Mouse (Mus musculus) ES-E14 (cell line): ENCODE measurements around the gene Gm20661. TPM values are rescaled to one million over a fixed set of nuclear protein-coding genes. Genes with fewer than 3 reads are reported as not detected.

Experiments
- DNase-seq: peaks from one replicate; pipeline ENCODE4 v3.0.0-alpha.2; 2013; ENCODE audit warnings: low read depth, low spot score
- H3K27ac ChIP-seq: 2 replicates; pipeline ENCODE4 v1.5.1; 2012; ENCODE audit warnings: low read depth, mild to moderate bottlenecking, low read length, moderate library complexity, mixed read lengths; ENCODE audit not compliant: poor library complexity, insufficient read depth, severe bottlenecking
- H3K36me3 ChIP-seq: 2 replicates; pipeline ENCODE4 v1.6.1; 2012; ENCODE audit warnings: mild to moderate bottlenecking, low read length, moderate library complexity, mixed read lengths; ENCODE audit not compliant: control insufficient read depth, poor library complexity, insufficient read depth, severe bottlenecking
- H3K4me1 ChIP-seq, 2 experiments: fragments of 150-350 bp in 1 of 2; sonication (generic) in 1 of 2; 2 replicates each; pipeline ENCODE4 v1.6.1; 2012; ENCODE audit warnings: low read length in 2 of 2, mild to moderate bottlenecking in 1 of 2, mixed read lengths in 1 of 2; ENCODE audit not compliant: control insufficient read depth in 2 of 2, insufficient read depth in 2 of 2, poor library complexity in 1 of 2
- H3K4me3 ChIP-seq, 2 experiments: fragments of 150-350 bp in 1 of 2; sonication (generic) in 1 of 2; 2 replicates each; pipeline ENCODE4 v1.5.1; 2012; ENCODE audit warnings: low read length in 2 of 2, low read depth in 1 of 2, mild to moderate bottlenecking in 1 of 2, mixed read lengths in 1 of 2; ENCODE audit not compliant: insufficient read depth in 1 of 2, poor library complexity in 1 of 2, severe bottlenecking in 1 of 2
- H3K9ac ChIP-seq: 2 replicates; pipeline ENCODE4 v1.6.1; 2012; ENCODE audit warnings: low read depth, mild to moderate bottlenecking, low read length, mixed read lengths; ENCODE audit not compliant: poor library complexity, insufficient read depth, severe bottlenecking
- H3K9me3 ChIP-seq: fragments of 150-350 bp; sonication (generic); 2 replicates; pipeline ENCODE4 v1.6.1; 2012; ENCODE audit warnings: low read depth, mild to moderate bottlenecking, low read length; ENCODE audit not compliant: control insufficient read depth, insufficient read depth
- CHD2 ChIP-seq: IDR thresholded peaks from 2 replicates; pipeline ENCODE4 v1.6.1; 2014; ENCODE audit warnings: mild to moderate bottlenecking, low read depth, low read length, inconsistent platforms
- HCFC1 ChIP-seq: IDR thresholded peaks from 2 replicates; pipeline ENCODE4 v1.6.1; 2012; ENCODE audit warnings: low read length, inconsistent platforms, borderline replicate concordance; ENCODE audit not compliant: insufficient read depth
- MAFK ChIP-seq: IDR thresholded peaks from 2 replicates; pipeline ENCODE4 v1.6.1; 2014; ENCODE audit warnings: mild to moderate bottlenecking, low read depth, low read length, inconsistent platforms; ENCODE audit not compliant: insufficient read depth
- ZC3H11A ChIP-seq: IDR thresholded peaks from 2 replicates; pipeline ENCODE4 v1.6.1; 2012; ENCODE audit warnings: low read depth, mild to moderate bottlenecking, inconsistent platforms, low read length, borderline replicate concordance
- ZNF384 ChIP-seq: IDR thresholded peaks from 2 replicates; pipeline ENCODE4 v1.6.1; 2012; ENCODE audit warnings: low read depth, low read length, inconsistent platforms
- in situ Hi-C, 2 experiments: fragments of 600-800 bp; cut with MboI; formaldehyde crosslinking; loops; one replicate each; pipeline ENCODE4 v1.15.1; 2025; ENCODE audit warnings: low sequenced_read_pairs in 2 of 2, inconsistent platforms in 1 of 2; ENCODE audit not compliant: unreplicated experiment in 2 of 2
- total RNA-seq: library from RNA; depleted of rRNA; stranded (reverse); fragments of 300-350 nt; gene quantifications from 2 replicates; pipeline ENCODE4 v1.2.3, GENCODE M21; 2012

Gm20661 gene
- total RNA-seq, 1 experiment: 0.18 TPM

DNA sequence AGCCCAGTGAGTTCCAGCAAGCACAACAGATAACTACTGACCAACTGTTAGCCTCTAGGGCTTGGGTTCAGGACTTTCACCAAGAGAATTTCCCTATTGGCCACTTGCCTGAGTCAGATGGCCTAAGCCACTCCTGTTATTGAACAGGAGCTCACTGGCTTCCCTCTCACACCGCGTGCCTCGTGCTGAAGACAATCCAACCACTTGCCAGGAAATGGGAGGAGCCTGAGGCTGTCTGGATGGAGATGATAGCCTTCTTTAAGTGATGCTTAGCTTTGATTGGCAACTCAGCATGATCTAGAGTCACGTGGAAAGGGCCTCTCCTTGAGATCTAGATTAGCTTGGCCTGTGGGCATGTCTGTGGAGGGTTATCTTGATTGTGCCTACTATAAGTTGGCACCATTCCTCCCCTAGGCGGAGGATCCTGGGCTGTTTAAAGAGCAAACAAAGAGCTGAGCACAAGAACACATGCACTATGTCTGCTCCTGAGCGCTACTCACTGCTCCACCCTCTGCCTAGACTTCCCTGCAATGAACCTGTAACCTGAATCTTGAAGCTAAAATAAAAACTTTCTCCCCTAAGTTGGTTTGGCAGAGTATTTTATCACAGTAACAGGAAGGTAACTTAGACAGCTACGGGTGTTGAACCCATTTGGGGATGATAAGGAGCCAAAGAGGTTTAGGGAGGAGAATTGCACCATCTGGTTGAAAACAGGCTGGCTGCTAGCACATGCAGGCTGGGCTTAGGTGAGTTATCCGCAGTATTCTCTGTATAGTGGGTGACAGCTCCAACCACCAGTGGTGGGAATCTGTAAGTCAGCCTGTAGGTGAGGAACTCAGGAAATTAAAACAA, 10.9 kb upstream of the Gm20661 start:
- Histone ChIP-seq H3K9me3 (no peaks in the 10 kb centered on the region), H3K4me1 (peaks cover 0 to 8% of the 10 kb centered on the region in 2 experiments; a peak in 1 of 4 replicates), H3K4me3 (no peak overlapping the region), H3K27ac (no peak overlapping the region), H3K36me3 (peaks cover 28% of the 10 kb centered on the region), H3K9ac (no peak overlapping the region)
- peak; percentile 58 for DNase-seq
- in situ Hi-C loops: no loop called here
- TF ChIP-seq ZC3H11A: no peak
- TF ChIP-seq CHD2: no peak
- no peak for TF ChIP-seq ZNF384

DNA sequence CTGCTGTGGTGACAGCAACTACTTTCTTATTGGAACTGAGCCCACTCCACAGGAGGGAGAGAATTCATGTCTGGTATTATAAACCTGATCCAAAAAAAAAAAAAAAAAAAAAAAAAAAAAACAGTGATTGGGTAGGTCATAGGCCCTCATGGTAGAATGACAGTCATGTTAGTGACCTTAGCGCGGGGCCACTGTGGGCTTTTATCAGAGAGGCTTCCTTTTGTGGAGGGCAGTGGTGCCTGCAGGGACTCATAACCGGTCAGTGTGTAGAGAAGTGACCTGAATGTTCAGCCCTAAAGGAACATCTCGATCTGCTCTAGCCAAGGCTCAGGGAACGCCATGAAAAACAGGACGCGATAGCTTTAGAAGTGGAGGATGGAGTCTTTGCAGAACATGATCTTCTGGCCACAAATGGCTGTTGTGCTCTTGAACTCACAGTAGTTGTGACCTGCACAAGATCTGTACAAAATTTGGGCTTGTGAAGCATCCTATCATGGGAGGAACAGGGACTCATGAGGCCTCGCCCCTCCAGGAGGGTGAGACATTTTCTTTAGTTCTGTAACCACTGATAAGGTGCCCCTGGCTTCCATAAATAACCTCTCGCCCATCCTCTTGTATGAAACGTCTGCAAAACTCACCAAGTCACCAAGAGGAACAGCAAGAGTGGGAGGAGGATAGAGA, 8.2 kb upstream of the Gm20661 start:
- in situ Hi-C loops: no loop called here
- DNase-seq: no peak

DNA sequence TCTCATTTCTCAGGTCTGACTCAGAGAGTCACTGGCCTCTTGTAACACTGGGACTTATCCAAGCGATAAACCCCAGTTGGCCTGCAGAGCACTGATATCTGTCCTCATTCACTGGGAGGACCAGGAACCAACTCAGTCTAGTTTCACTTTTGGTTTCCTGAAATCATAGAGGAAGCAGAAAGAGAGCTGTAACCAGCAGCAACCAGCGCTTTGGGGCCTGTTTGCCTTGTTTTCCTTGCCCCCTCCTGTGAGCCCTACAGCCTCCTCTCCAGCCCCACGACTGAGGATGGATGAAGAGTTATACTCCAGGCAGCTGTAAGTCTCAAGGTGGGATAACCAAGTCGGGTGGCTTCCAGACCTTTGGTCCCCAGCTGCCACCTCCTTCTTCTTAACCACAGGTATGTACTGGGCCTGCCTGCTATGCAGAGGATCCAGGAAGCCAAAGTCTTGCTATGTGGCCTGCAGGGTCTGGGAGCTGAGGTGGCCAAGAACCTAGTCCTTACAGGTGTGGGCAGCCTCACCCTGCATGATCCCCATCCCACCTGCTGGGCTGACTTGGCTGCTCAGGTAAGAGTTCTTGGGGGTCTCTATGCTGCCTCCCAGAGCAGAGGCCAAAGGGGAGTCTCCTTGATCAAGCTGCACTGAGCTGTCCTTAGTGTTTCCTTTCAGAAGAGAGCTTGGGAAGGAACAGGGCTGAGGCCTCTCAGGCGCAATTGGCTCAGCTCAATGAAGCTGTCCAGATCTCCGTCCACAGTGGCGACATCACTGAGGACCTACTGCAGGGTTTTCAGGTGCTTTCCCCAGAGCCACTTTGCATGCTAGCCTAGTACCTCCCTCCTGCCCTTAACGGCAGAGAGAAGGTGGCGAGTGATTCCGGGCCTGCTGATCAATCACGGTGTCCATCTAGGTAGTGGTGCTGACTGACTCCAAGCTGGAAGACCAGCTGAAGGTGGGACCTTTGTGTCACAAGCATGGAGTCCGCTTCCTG, 7.2 kb upstream of the Gm20661 start, which contains the start of gene Uba7:
Uba7 (plus strand) TSS at position 107 of the 988 bp plus-strand sequence.
- Histone ChIP-seq H3K27ac (no peak within 1 kb of the TSS), H3K9ac (no peak within 1 kb of the TSS), H3K36me3 (peaks cover 13% of the 10 kb centered on the region), H3K4me3 (no peak within 1 kb of the TSS), H3K9me3 (no peaks in the 10 kb centered on the region), H3K4me1 (peaks cover 0 to 8% of the 10 kb centered on the region in 2 experiments; a peak in 1 of 4 replicates)
- DNase-seq: no peak
- TF ChIP-seq ZNF384 (no peak), MAFK (no peak), HCFC1 (no peak), ZC3H11A (no peak)
- in situ Hi-C loops: no loop called here

More for the DNA sequence above, 8.2 kb upstream of the Gm20661 start:
- Histone ChIP-seq H3K36me3 (peaks cover 19% of the 10 kb centered on the region), H3K4me1 (peaks cover 0 to 8% of the 10 kb centered on the region in 2 experiments; a peak in 1 of 4 replicates), H3K27ac (no peak overlapping the region), H3K9me3 (no peaks in the 10 kb centered on the region), H3K4me3 (no peak overlapping the region), H3K9ac (no peak overlapping the region)
- TF ChIP-seq HCFC1 (no peak), MAFK (no peak), CHD2 (no peak), ZNF384 (no peak), ZC3H11A (no peak)

DNA sequence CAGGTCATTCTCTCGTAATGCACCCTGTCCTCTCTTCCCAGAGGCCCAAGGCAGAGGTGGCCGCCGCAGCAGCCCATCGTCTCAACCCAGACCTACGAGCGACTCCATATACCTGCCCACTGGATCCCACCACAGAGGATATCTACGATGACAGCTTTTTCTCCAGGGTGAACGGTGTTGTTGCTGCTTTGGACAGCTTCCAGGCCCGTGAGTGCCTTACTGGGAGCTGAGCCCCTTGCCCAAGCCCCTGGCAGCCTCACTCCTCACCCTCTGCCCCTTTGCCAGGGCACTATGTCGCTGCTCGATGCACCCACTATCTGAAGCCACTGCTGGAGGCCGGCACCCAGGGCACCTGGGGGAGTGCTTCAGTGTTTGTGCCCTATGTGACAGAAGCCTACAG, 4.0 kb upstream of the Gm20661 start:
- no peak for TF ChIP-seq MAFK
- no peak for TF ChIP-seq ZNF384
- TF ChIP-seq HCFC1: no peak
- no peak for TF ChIP-seq ZC3H11A
- no peak for TF ChIP-seq CHD2
- no peak overlapping the region for H3K9ac ChIP-seq
- no peak for DNase-seq
- in situ Hi-C loops: no loop called here
- no peaks in the 10 kb centered on the region for H3K36me3 ChIP-seq
- no peak overlapping the region for H3K27ac ChIP-seq
- peaks cover 0 to 7% of the 10 kb centered on the region in 2 experiments; a peak in 1 of 4 replicates for H3K4me1 ChIP-seq
- H3K9me3 ChIP-seq: no peaks in the 10 kb centered on the region
- no peak overlapping the region for H3K4me3 ChIP-seq
